Mouse (Mus musculus) intestine, postnatal 0 days (tissue): ENCODE data around the gene Wwp2. TPM values are rescaled to one million over a fixed set of nuclear protein-coding genes. Genes with fewer than 3 reads are reported as not detected.
"Not testable (repeated sequence)": the region's sequence is repeated elsewhere in the genome, so short reads cannot be mapped to it uniquely, and the experiment has no call there.

ENCODE experiments used
- ATAC-seq: fragments of 200-750 bp; cut with Nextera tagmentation; 2 replicates; pipeline ENCODE4 v1.8.0; 2017; ENCODE audit warnings: mild to moderate bottlenecking, moderate TSS enrichment, moderate library complexity
- H3K27ac ChIP-seq: fragments of 300-500 bp; sonication (generic); 2 replicates; pipeline ENCODE4 v1.5.1; 2014; ENCODE audit warnings: mild to moderate bottlenecking, low read depth, low read length, moderate library complexity
- H3K27me3 ChIP-seq: fragments of 300-500 bp; sonication (generic); replicated peaks from 2 replicates; pipeline ENCODE4 v1.6.1; 2014; ENCODE audit warnings: low read length, mixed read lengths; ENCODE audit not compliant: control insufficient read depth, insufficient read depth
- H3K36me3 ChIP-seq: fragments of 300-500 bp; sonication (generic); 2 replicates; pipeline ENCODE4 v1.6.1; 2014; ENCODE audit warnings: mild to moderate bottlenecking, moderate library complexity; ENCODE audit not compliant: control insufficient read depth, insufficient read depth
- H3K4me1 ChIP-seq: fragments of 300-500 bp; sonication (generic); replicated peaks from 2 replicates; pipeline ENCODE4 v1.6.1; 2014; ENCODE audit warnings: antibody characterized with exemption, low read length, mixed read lengths; ENCODE audit not compliant: control insufficient read depth, insufficient read depth
- H3K4me2 ChIP-seq: fragments of 300-500 bp; sonication (generic); replicated peaks from 2 replicates; pipeline ENCODE4 v1.6.1; 2014; ENCODE audit warnings: low read depth, mild to moderate bottlenecking, moderate library complexity
- H3K4me3 ChIP-seq: fragments of 300-500 bp; sonication (generic); 2 replicates; pipeline ENCODE4 v1.5.1; 2014; ENCODE audit warnings: low read depth, low read length
- H3K9ac ChIP-seq: fragments of 300-500 bp; sonication (generic); 2 replicates; pipeline ENCODE4 v1.6.1; 2014; ENCODE audit warnings: mild to moderate bottlenecking, low read depth, low read length
- H3K9me3 ChIP-seq: fragments of 300-500 bp; sonication (generic); 2 replicates; pipeline ENCODE4 v1.6.1; 2016; ENCODE audit warnings: mixed run types; ENCODE audit not compliant: control insufficient read depth
- CTCF ChIP-seq: sonication (generic); IDR thresholded peaks from 2 replicates; pipeline ENCODE4 v1.5.1; 2016; ENCODE audit warnings: low read depth, mild to moderate bottlenecking, control low read depth, antibody characterized with exemption, moderate library complexity
- WGBS: fragments of 180-500 bp; shearing (Covaris S2); extraction: QIAGEN DNeasy Blood & Tissue Kit; methylation state at CpG from one replicate; pipeline ENCODE4 v1.1.7; 2014; 5-methylcytosine and 5-hydroxymethylcytosine counted together
- polyA plus RNA-seq: library from polyadenylated mRNA; unstranded; fragments of >200 nt; fragmentation: Nextera tagmentation; extraction: Ambion mirVana; gene quantifications from 2 replicates; pipeline ENCODE4 v1.2.1, GENCODE M21; 2015

Gene Wwp2
- polyA plus RNA-seq, 1 experiment from 2014 or later, result 37.4 TPM

DNA sequence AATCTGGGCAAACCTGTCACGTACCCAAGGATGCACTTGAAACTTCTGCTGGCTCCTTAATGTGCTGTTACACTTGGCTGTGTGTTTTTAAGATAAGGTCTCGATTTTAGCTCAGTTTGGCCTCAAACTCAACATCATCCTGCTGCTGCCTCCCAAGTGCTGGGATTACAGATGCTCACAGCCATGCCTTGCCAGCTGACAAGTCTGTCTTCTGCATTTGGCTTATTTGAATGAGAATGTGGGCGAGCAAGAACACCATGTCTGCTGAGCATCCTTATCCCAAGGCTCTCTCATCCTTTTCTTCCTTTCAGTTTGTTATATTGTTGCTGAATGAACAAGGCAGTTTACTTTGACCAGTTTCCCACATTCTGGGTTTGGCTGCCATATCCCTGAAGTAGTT, 39.4 kb downstream of the Wwp2 start:
- Histone ChIP-seq H3K4me2 (no peak overlapping the region), H3K4me3 (no peak overlapping the region), H3K9ac (no peak overlapping the region), H3K27ac (no peak overlapping the region), H3K9me3 (no peaks in the 10 kb centered on the region), H3K27me3 (no peaks in the 10 kb centered on the region), H3K4me1 (no peaks in the 10 kb centered on the region), H3K36me3 (peaks cover 32% of the 10 kb centered on the region; the same call in 1 of the 2 replicates)
- no peak for ATAC-seq
- WGBS, result 90% methylated on average over 3 of the region's 3 CpGs
- TF ChIP-seq CTCF, result no peak

GRCm38 (mm10) chr8:107476786-107477185, 40.6 kb downstream of the Wwp2 start:
- H3K4me3 ChIP-seq, H3K27ac ChIP-seq, H3K4me1 ChIP-seq, H3K4me2 ChIP-seq, H3K9ac ChIP-seq, H3K9me3 ChIP-seq, H3K27me3 ChIP-seq, ATAC-seq: not testable (repeated sequence)
- peaks cover 32% of the 10 kb centered on the region; the same call in 1 of the 2 replicates for H3K36me3 ChIP-seq
- 94% methylated on average over 7 of the region's 7 CpGs for WGBS

DNA sequence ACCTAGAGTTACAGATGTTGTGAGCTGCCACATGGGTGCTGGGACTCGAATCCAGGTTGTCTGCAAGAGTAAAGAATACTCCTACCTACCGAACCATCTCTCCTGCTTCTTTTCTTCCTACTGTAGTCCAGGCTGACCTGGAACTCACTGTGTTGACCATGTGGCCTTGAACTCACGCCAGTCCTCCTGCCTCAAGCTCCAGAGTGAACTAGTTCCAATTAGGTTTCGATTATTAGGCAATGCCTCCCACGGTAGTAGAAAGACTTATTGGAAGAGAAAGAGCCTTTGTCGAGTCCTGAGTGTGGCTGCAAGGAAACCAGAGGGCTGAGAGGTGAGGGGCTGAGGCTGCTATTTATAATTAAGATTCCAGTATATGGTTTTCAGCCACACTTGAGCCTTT, 42.6 kb downstream of the Wwp2 start:
- no peak for TF ChIP-seq CTCF
- WGBS, result 86% methylated on average over 6 of the region's 6 CpGs
- Histone ChIP-seq H3K27me3 (no peaks in the 10 kb centered on the region), H3K36me3 (peaks cover 25% of the 10 kb centered on the region; the same call in 1 of the 2 replicates), H3K27ac (no peak overlapping the region), H3K4me1 (no peaks in the 10 kb centered on the region), H3K9me3 (no peaks in the 10 kb centered on the region), H3K9ac (no peak overlapping the region), H3K4me3 (no peak overlapping the region), H3K4me2 (no peak overlapping the region)
- ATAC-seq, result no peak

DNA sequence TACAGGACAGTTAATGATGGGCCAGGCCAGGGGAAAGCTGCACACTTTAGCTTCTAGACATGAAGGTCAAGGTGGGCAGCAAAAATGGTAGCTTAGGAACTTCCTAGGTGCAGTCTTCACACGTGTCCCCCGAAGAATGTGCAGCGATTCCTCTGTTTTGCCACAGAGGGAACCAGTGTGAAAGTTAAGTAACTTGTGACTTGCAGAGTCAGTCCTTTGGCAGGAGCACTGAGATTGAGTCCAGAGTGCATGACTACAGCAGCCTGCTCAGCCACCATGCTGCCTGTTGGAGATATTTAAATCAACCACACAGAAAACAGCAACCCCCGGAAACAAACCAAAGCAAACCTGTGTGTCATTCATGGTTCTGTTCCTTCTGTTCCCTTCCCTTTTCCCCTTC, 44.3 kb downstream of the Wwp2 start:
- ATAC-seq, result no peak
- H3K27ac ChIP-seq, result no peak overlapping the region
- peaks cover 18% of the 10 kb centered on the region; the same call in 1 of the 2 replicates for H3K36me3 ChIP-seq
- no peak overlapping the region for H3K4me2 ChIP-seq
- no peak; the same call in 1 of the 2 replicates for TF ChIP-seq CTCF
- H3K9me3 ChIP-seq, result no peaks in the 10 kb centered on the region
- H3K4me3 ChIP-seq, result no peak overlapping the region
- no peaks in the 10 kb centered on the region for H3K27me3 ChIP-seq
- H3K4me1 ChIP-seq, result no peaks in the 10 kb centered on the region
- no peak overlapping the region for H3K9ac ChIP-seq
- WGBS, result 88% methylated on average over 4 of the region's 4 CpGs

- TF ChIP-seq CTCF, result no peak
- 92% methylated on average over 8 of the region's 8 CpGs for WGBS
- Histone ChIP-seq H3K4me2 (no peak overlapping the region), H3K9ac (no peak overlapping the region), H3K36me3 (peaks cover 19% of the 10 kb centered on the region; the same call in 1 of the 2 replicates), H3K27ac (no peak overlapping the region), H3K27me3 (no peaks in the 10 kb centered on the region), H3K4me3 (no peak overlapping the region), H3K4me1 (no peaks in the 10 kb centered on the region), H3K9me3 (no peaks in the 10 kb centered on the region)
- ATAC-seq, result no peak
Observed at GRCm38 (mm10) chr8:107483250-107483649, 47.1 kb downstream of the Wwp2 start.

DNA sequence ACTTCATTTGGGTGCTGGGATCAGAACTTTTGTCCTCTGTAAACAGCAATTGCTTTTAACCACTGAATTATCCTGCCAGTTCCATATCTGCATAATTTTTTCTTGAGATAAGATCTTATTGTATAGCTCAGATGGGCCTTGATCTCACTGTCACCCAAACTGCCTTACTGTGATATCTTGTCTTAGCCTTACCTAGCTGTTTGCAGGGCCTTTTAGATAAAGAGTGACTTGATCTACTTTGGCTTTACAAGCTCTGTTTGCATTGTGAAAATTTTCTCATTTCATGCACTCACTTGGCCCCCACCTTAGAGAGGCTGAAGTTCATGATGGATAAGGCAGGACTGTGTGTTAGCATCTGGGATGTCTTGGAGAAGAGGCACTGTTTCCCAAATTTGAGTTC, 48.8 kb downstream of the Wwp2 start:
- H3K27me3 ChIP-seq, result no peaks in the 10 kb centered on the region
- ATAC-seq, result no peak
- no peaks in the 10 kb centered on the region for H3K4me1 ChIP-seq
- TF ChIP-seq CTCF, result no peak
- peaks cover 19% of the 10 kb centered on the region; the same call in 1 of the 2 replicates for H3K36me3 ChIP-seq
- H3K9me3 ChIP-seq, result no peaks in the 10 kb centered on the region
- no peak overlapping the region for H3K9ac ChIP-seq
- H3K4me3 ChIP-seq, result no peak overlapping the region
- no peak overlapping the region for H3K4me2 ChIP-seq
- no peak overlapping the region for H3K27ac ChIP-seq

GRCm38 (mm10) chr8:107488551-107488950, 52.4 kb downstream of the Wwp2 start:
- Histone ChIP-seq H3K27me3 (no peaks in the 10 kb centered on the region), H3K4me2 (no peak overlapping the region), H3K4me3 (no peak overlapping the region), H3K9me3 (no peaks in the 10 kb centered on the region), H3K36me3 (peaks cover 12% of the 10 kb centered on the region; the same call in 1 of the 2 replicates), H3K27ac (no peak overlapping the region), H3K4me1 (no peaks in the 10 kb centered on the region), H3K9ac (no peak overlapping the region)
- TF ChIP-seq CTCF, result no peak
- WGBS, result 90% methylated on average over 4 of the region's 4 CpGs
- ATAC-seq, result no peak
